Mouse (Mus musculus) spleen, adult 2 months (tissue): ENCODE data around the gene 2010300C02Rik.

Experiments
- CTCF ChIP-seq: fragments of 200-500 bp; IDR thresholded peaks from 2 replicates; pipeline ENCODE4 v1.5.1; 2011; ENCODE audit warnings: mild to moderate bottlenecking, inconsistent platforms; ENCODE audit not compliant: insufficient read depth, insufficient read length, insufficient replicate concordance; ENCODE audit errors: extremely low read depth
- POLR2A ChIP-seq: fragments of 200-500 bp; IDR thresholded peaks from 2 replicates; pipeline ENCODE4 v1.6.1; 2011; ENCODE audit warnings: low read depth, low read length, inconsistent platforms

- no peak for TF ChIP-seq CTCF
- no peak for TF ChIP-seq POLR2A
Observed at GRCm38 (mm10) chr1:37702326-37702725, 17.6 kb downstream of the 2010300C02Rik start.
